Mouse (Mus musculus) thymus, postnatal 4 days (tissue): ENCODE results near the gene Soat2.

ENCODE experiments used
- DNase-seq: peaks from one replicate; pipeline ENCODE4 v3.0.0; 2021

Gene Soat2

GRCm38 (mm10) chr15:102114651-102115260 is 35.6 kb upstream of the Soat2 start:
- no peak for DNase-seq

GRCm38 (mm10) chr15:102115731-102116231 is 34.5 kb upstream of the Soat2 start:
- DNase-seq = peak; percentile 52

- no peak for DNase-seq
Observed at GRCm38 (mm10) chr15:102116753-102117415, 33.4 kb upstream of the Soat2 start.

GRCm38 (mm10) chr15:102117461-102118443 is 32.6 kb upstream of the Soat2 start:
- no peak for DNase-seq

GRCm38 (mm10) chr15:102118591-102118990 is 31.7 kb upstream of the Soat2 start:
- no peak for DNase-seq

- no peak for DNase-seq
Observed at GRCm38 (mm10) chr15:102119121-102119830, 31.1 kb upstream of the Soat2 start.

GRCm38 (mm10) chr15:102119831-102120170 is 30.5 kb upstream of the Soat2 start:
- no peak for DNase-seq

GRCm38 (mm10) chr15:102120530-102120929 is 29.8 kb upstream of the Soat2 start:
- no peak for DNase-seq

- no peak for DNase-seq
Observed at GRCm38 (mm10) chr15:102126303-102126702, 24.0 kb upstream of the Soat2 start.

GRCm38 (mm10) chr15:102133314-102133713 is 17.0 kb upstream of the Soat2 start:
- DNase-seq = no peak

GRCm38 (mm10) chr15:102134709-102135108 is 15.6 kb upstream of the Soat2 start:
- no peak for DNase-seq

GRCm38 (mm10) chr15:102135522-102136128 is 14.7 kb upstream of the Soat2 start:
- DNase-seq = no peak

GRCm38 (mm10) chr15:102136129-102136758 is 14.1 kb upstream of the Soat2 start, which contains the start of gene Spryd3:
TSS of gene Spryd3 (minus strand) at chr15:102136234.
- DNase-seq = peak; percentile 98

- no peak for DNase-seq
Observed at GRCm38 (mm10) chr15:102141120-102141519, 9.2 kb upstream of the Soat2 start.

- no peak for DNase-seq
Observed at GRCm38 (mm10) chr15:102142914-102143912, 7.1 kb upstream of the Soat2 start.

- no peak for DNase-seq
Observed at GRCm38 (mm10) chr15:102144274-102144711, 6.0 kb upstream of the Soat2 start, which contains the start of gene Igfbp6. TSS of gene Igfbp6 (plus strand) at chr15:102144362.

GRCm38 (mm10) chr15:102144726-102145125 is 5.6 kb upstream of the Soat2 start:
- no peak for DNase-seq

- DNase-seq = no peak
Observed at GRCm38 (mm10) chr15:102145330-102145729, 5.0 kb upstream of the Soat2 start.

- no peak for DNase-seq
Observed at GRCm38 (mm10) chr15:102146089-102146488, 4.2 kb upstream of the Soat2 start.

GRCm38 (mm10) chr15:102146882-102147281 is 3.4 kb upstream of the Soat2 start:
- DNase-seq = peak; percentile 62
